Mouse (Mus musculus) cerebellum, postnatal 4 days (tissue): ENCODE results near the gene Iqcn.

ENCODE experiments used
- DNase-seq, 2 experiments: peaks; one replicate each; pipeline ENCODE4 v3.0.0; 2022; ENCODE audit warnings: low spot score in 2 of 2, mixed read lengths in 1 of 2

Iqcn gene

DNA sequence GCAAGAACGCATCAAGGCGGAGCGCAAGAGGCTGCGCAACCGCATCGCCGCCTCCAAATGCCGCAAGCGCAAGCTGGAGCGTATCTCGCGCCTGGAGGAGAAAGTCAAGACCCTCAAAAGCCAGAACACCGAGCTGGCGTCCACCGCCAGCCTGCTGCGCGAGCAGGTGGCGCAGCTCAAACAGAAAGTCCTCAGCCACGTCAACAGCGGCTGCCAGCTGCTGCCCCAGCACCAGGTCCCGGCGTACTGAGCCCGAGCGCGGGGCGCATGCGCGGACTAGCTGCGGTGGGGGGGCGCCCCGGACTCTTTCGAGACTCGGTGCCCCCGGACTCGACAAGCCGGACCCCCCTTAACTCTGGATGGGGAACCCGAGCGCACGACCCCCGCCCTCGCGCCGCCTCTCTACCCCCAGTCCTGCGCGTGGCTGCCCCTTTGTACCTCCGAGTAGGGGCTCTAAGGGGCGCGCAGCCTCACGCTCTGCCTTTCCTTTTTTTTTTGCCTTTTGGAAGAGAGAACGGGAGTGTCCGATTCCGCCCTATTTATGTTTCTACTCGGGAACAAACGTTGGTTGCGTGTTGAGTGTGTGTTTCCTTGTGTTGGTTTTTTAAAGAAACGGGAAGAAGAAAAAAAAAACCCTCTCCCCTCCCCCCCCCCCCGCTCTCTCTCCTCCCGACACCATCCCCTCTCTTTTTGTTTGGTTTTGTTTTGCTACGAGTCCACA lies 3.3 kb upstream of the Iqcn start:
- DNase-seq, result peak; percentile 73 to 85

DNA sequence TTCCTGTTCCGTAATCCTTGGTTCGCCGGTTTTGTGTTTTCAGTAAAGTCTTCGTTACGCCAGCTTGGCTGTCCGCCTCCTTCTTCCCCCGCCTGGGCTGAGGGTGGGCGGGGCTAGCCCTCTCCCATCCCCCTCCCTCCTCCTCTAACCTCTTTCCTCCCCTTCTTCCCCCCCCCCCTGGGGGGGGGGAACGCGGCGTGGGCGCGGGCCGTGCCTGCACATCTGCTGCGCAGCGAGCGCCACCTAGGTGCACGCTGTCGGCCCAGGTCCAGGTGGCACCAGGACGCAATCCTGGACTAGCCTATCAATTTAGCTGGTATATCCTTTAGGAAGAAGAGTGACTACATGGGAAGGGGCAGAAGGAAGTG lies 2.7 kb upstream of the Iqcn start:
- DNase-seq, result peak; percentile 67 to 83

DNA sequence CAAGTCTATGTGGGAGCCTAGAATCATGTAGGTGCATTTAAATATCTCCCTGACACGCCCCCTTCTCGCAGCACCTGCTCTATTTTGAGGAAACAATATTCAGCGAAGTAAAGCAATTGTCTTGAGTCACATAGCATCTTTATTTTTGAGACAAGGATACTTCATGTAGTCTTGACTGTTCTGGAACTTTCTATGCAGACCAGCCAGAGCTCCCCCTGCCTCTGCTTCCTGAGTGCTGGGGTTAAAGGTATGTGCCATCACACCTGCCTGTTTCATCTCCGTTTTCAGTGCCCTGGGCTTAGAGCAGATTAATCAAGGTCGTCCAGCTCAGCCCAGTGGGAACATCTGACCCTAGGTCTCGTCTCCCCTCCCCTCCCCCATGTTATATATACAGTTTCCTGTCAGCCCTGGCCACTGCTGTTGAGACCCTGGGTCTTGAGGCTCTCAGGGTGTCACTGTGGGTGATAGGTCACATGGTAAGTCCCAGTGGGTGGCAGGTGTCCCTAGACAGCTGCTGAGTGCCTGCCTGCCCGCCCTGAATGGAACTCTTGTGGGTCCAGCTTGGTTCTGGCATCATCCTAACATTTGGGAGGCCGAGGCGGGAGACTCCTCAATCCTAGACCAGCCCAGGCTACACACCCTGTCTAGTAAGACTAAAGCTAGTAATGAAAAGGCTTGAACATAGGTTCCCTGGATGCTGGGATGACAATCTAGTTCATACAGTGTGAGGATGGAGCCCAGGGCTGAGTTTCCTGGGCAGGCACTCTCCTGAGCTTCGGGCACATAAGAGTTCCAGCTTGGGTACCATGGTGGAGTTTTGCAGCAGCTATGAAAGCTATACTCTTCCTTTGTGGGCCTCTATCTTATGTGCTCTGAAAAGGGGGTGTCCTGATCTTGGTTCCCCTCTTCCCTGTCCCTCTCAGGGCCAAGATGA lies 1.9 kb upstream of the Iqcn start:
- no peak for DNase-seq

DNA sequence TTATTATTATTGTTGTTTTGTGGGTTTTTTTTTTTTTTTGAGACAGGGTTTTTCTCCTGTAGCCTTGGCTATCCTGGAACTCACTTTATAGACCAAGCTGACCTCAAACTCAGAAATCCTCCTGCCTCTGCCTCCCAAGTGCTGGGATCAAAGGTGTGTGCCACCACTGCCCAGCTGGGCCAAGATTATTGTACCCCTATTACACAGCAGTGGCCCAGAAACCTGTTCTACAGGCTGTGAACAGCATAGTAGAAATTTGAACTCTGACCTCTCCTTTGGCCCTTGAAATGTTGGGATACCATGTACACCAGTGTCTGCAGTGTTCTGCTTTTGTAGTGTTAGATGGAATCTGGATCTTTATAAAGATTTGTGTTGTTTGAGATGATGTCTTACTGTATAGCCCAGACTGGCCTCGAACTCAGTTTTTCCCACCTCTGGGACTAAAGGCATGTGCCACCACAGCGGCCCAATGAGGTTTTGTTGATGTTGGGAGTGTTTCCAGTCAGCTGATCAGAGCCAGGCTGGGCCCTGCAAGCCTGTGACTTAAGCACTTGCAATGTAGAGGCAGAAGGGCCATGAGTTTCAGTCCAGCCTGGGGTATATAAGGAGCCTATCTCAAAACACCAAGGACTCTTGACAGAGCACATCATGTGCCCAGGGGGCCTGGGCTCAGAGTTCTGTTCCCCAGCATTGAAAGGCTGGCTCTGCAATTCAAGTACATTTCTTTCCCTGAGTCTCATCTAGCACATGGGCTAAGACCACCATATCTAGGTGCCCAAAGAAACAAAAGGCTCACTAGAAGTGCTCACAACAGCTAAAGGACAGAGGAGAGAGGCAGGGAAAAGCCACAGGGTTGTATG lies 1.0 kb upstream of the Iqcn start:
- DNase-seq, result no peak

DNA sequence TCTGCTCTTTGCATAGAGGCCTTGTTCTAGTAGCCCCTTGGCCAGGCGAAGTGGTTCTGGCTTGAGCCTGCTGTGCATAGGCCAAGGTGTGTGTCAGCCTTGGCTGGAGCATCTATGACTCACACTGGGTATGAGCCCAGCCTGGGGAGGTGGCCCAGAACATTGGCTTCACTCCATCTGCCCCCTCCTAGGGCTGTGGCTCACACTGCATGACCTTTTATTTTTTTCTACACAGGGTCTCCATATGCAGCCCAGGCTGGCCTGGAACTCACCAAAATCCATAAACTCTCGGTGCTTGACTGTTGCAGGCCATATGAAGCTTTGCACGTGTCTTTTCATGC lies 445 bp upstream of the Iqcn start:
- DNase-seq, result no peak

DNA sequence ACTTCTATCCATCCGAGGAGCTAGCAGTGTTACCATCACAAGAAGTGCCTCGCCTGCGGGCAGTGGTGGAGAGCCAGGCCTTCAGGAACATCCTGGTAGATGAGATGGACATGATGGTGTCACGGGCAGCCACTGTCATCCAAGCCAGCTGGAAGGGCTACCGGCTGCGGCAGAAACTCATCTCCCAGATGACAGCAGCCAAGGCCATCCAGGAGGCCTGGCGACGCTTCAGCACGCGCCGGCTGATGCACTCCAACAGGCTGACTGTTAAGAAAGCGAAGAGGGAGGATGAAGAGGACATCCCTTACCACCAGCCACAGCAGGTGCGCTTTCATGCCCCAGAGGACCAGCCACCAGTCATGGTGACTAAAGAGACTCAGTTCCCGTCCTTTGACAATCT lies 5.0 kb downstream of the Iqcn start:
- no peak for DNase-seq

DNA sequence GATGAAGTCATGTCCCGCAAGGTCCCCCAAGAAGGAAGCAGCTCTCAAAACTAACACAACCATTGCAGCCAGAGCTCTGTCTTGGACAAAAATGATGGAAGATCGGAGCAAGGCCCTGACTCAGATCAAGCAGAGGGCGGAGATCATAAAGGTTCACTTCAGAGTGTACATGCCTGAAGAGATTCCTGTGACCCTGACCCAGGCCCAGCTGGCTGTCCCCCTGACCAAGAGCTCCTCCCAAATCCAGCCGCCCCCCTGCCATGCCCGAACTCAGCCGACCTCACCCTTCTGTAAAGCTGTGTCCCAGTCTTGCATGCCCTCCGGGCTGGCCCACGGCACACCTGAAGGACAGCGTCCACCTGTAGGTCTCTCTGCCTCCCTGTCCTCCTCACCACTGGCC lies 6.5 kb downstream of the Iqcn start:
- no peak for DNase-seq

DNA sequence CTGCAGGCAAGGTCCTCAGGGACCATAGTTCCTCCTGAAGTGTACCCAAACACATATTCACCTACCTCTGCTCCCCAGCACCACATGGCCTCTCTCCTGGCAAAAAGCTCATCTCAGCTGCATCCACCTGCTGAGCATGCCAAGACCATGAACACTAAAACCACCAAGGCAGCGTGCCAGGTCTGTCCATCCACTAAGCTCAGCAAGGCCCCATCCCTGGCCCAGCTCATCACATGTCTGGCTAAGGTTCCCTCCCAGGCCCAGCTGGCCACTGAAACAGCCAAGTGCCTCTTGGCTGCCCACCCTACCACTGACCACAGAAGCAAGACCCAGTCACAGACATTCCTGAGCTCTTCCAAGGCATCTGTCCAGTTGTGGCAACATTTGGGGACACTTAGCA lies 7.0 kb downstream of the Iqcn start:
- no peak for DNase-seq

DNA sequence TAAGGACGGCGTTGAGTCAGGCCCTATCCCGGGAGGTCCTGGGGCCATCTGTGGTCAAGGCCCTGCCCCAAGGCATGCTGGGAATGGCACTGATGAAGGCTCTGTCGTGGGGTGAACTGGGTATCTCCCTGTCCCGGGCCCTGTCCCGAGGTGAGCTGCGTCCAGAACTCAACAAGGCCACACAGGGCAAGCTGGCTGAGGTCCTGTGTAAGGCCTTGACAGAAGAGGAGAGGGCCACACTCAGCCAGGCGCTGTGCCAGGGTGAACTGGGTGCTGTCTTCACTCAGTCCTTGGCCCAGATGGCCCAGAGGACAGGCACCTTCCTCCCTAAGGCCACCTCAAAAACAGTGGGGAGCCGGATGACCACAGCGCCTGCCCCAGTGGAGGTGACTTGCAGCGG lies 7.8 kb downstream of the Iqcn start:
- DNase-seq, result no peak

DNA sequence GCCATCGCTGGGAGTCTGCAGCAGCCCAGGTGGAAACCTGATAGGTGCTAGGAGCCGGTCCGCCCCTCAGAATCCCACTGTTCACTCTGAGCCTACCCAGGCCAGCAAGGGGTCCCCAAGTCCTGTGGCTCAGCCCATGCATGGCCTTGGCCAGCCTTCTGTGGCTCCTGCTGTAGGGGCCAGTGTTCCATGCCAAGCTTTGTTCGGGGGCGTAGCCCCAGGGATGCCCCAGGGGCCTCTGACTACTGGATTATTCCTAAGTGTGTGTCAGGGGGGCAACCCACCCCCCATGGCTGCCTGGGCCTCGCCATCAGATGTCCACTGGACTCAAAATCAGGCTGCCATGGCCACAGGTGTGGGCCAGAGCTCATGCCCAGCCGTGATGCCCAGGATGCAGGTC lies 10.7 kb downstream of the Iqcn start:
- no peak for DNase-seq

DNA sequence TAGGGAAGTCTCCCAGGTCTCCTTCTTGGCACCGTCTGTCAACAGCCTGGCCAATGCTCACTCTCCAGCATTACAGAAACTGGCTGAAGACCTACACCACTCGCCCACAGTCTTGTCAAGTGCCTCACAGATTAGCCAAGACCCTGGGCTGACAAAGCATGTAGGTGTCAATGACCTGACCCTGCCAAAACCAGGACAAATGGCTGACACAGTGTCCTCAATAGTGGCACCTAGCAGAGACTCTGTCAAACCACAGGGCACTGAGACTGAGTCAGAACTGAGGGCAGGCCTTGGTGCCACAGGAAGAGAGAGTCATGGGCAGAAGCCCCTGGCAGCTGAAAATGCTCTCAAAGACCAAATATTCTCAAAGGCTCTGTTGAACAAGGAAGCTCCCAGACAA lies 11.8 kb downstream of the Iqcn start:
- no peak for DNase-seq

DNA sequence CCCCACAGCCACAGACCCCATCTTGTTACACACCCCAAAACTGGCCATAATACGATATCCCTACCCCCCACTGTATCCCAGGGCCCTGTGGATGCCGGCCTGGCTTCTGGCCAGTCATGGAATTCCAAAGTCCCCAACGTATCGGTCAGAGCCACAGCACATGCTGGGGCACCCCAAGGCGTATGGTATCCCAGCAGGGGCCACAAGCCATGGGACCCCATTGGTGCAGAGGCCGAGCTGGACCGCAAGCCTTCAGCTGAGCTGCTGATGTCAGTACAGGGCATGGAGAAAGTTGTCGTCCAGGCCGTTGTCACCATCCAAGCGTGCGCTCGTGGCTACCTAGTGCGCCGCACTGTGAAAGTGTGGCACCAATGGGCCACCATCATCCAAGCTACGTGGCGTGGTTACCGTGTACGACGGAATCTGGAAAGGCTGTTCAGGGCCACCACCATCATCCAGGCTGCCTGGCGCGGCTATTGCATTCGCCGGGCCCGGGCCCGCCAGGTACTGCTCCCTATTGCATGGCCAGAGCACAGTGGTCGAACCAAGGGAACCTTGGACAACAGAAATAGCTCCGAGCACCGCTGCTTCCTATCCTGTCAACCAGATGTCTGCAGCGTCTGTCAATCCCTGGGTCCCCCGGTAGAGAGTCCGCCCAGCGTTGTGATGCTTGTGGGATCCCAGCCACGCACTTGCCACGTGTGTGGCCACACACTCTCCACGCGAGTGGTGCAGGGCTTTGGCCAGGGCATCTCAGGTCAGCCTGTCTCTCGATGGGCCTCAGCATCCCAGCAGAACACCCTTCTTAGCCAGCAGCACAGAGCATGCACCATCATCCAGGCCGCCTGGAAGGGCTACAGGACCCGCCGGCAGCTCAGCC lies 13.5 kb downstream of the Iqcn start:
- DNase-seq, result no peak

DNA sequence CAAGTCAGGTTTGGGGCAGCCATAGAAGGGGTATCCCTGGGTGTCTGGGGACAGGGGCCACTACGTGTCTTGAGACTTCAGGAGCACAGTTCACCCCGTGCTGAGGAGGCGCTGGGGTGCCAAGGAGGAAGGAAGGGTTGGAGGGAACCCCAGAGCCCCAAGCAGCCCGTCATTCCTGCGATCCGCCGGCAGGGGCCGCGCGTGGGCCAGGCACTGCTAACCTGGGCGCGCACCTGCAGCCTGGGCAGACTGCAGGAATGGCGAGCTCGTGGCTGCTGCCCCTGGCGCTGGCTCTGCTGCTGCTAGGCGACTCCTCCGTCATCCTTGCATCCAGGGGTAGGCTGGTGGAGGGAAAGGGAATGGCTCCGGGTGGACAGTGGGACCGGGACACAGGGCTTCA lies 15.0 kb downstream of the Iqcn start, which contains the start of gene Gm3336:
TSS of gene Gm3336 (plus strand) at position 247 of the 400 bp plus-strand sequence.
- peak in 1 of 2 experiments; percentile 62 for DNase-seq

DNA sequence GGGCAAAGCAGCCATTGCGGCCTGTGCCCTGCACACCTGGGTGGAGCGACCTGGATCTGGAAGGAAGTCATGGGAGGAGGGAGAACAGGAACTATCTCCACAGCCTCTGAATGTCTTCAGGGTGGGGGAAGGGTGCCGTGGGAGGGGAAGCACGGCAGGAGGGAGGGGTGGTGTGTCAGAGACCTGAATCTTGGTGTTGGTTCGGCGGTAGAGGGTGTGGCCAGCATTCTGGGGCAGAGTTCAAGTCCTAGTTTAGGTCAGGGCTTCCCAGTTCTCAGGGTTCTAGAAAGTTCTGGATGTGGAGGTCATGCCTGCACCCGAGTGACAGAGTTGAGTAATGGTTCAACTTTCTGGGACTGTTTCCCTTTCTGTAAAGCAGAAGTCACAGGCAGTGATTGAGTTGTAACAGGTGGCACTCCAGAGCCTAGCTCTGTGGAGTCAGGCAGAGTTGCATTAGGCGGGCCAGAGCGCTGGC lies 16.6 kb downstream of the Iqcn start:
- DNase-seq, result no peak

DNA sequence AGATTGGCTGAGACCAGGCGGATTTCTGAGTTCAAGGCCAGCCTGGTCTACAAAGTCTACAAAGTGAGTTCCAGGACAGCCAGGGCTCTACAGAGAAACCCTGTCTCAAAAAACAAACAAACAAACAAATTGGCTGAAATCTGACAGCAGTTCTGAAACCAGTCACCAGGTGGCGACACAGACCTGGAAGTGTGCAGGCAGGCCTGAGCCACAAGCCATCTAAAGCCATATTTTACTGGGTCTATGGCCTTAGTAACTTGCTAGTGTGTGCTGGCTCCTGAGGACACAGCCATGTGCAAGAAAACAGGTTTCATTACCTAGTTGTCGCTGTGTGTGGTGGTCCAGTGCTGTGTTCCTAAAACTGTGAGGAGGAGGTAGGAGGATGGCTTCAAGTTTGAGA lies 17.5 kb downstream of the Iqcn start:
- DNase-seq, result peak; percentile 82 to 86

DNA sequence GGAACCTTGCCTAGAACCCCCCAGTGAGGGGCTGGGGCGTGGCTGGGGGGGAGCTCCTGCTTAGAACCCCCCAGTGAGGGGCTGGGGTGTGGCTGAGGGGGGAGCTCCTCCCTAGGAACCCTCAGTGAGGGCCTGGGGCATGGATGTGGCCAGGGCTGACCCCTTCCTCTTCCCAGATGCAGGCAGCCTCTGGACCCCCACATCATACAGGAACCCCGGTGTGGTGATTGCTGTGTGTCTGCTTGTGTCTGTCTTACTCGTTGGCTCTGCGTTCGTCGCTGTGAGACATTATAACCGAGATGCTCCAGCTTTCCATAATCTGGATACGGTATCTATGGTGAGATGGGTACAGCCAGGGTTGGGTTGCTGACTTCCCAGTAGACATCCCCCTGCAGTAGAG lies 18.3 kb downstream of the Iqcn start:
- no peak for DNase-seq

DNA sequence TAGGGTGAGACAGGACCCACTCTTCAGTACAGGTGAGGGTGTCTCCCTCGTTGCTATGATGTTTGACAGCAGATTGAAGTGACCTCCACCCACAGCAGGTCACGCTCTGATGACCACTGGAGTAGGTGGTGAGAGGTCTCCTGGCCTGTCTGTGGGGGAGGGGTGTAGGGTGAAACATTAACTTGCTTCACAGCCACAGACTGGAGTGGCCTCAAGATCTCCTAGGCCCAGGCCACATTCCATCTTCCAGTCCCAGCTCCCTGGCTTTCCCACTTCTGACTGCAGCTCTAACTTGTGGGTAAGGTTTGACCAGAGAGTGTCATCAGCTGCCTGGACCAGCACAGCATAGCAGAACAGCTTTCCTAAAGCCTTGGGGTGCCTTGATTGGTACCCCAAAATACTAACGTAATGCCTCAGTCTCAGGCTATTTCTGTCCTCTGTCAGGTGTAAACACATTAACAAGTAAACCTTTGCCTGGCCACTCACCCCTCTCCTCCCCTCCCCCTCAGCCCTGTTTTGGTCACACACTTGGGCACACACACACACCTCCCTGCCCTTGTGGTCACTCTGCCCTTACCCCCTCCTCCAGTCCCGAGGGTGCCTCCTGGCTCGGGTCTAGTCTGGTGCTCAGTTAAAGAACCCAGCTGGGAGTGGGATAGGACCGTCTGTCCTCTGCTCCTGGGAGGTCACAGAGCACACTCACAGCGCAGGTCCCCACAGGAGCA lies 20.4 kb downstream of the Iqcn start, which contains the start of gene Pde4c:
TSS of gene Pde4c (plus strand) at position 235 of the 725 bp plus-strand sequence.
- DNase-seq, result no peak

DNA sequence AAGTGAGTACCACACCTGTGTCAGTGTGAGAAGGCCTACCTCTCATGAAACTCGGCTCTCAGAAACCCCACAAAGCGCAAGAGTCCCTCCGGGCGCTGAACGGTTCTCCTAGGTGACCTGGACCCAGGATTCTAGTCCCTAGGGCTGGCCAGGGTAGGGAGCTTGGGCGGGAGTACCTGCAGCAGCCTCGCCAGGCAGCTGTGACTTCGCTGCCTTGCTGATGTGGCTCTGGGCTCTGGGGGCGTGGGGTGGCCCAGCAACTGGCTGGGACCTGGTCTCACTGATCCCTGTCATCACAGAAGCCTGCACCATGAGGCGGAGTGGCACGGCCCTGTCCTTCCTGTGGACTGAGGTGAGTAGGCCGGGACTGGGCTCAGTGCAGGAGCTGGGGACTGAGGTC lies 21.0 kb downstream of the Iqcn start:
- no peak for DNase-seq

DNA sequence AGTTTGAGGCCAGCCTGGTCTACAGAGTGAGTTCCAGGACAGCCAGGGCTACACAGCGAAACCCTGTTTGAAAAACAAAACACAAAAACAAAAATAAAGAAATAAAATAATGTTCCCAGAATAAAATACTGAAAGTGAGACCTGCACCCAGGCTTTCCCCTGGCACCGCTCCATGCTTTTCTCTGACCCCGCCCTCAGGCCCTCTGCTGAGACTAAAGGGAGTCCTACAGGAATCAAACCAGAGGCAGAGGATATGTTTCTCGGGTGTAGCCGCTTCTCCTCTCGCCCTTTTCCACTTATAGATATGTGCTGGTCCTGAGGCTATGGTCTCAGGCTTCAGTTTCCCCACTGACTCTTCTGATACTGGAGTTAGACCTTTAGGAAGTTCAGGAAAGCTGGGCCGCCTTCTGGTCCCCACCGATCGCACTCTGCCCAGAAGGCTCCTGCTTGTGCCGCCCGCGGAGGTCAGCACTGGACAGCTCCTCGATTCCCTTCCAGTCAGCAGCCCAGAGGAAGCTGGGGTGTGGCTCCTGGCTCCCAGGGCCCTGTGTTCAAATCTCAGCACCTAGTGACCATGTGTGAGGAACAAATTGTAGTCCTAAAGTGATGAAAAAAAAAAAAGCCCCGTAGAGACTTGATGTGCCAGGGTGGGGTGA lies 22.7 kb downstream of the Iqcn start:
- DNase-seq, result no peak

DNA sequence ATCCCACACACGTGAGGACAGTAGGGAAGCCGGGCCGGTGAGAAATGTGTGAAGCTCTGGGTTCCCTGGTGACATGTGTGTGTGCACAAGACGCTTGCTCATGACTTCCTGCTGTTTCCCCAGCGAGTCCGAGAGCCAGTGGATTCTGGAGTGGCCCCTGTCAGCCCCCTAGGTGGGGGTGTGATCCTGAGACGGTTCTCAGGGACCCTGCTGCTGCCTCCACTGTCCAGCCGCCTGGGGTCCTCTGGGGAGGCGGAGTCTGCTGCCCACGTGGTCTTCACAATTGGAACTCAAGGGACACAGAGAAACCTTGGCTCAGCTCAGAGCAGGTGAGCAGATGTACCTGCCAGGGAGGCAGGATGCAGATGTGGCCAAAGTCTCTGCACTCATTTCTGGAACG lies 23.5 kb downstream of the Iqcn start:
- no peak for DNase-seq
